Mouse (Mus musculus) 3134 (cell line): ENCODE measurements around the gene Ybx2.

Experiments used
- DNase-seq: peaks from one replicate; pipeline ENCODE4 v3.0.0-alpha.2; 2011; ENCODE audit warnings: low spot score; ENCODE audit not compliant: insufficient read length; ENCODE audit errors: extremely low read depth

Ybx2 gene

GRCm38 (mm10) chr11:69935137-69935879, at the start of gene Ybx2:
Gene Ybx2, plus strand, starts transcription at chr11:69935796.
- no peak for DNase-seq

GRCm38 (mm10) chr11:69886907-69887635, 48.5 kb upstream of the Ybx2 start:
- DNase-seq: no peak

DNA sequence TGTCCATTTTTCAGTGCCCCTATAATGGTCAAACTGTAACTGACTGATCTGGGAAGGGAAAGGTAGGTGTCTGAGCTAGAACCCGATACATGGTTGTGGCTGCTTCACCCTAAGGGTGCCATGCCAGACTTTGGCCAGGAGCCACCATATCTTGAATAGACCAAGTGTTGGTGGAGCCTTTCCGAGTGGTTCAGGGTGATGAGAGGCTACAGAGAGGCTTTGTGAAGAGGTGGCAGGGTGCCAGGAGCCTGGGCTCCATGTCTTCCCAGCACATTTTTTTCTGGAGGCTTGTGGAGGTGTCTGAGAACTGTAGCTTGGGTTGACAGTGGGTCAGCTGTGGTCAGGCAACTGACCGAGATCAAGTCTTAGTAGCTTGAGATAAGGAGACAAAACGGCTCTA, 44.1 kb upstream of the Ybx2 start:
- no peak for DNase-seq

- peak; percentile 55 for DNase-seq
Measured at GRCm38 (mm10) chr11:69894671-69895070, 40.9 kb upstream of the Ybx2 start.

- DNase-seq: no peak
Measured at GRCm38 (mm10) chr11:69895291-69895690, 40.3 kb upstream of the Ybx2 start, which contains the start of gene Acap1. Gene Acap1, minus strand, starts transcription at chr11:69895539.

- DNase-seq: no peak
Measured at GRCm38 (mm10) chr11:69899870-69900269, 35.7 kb upstream of the Ybx2 start.

DNA sequence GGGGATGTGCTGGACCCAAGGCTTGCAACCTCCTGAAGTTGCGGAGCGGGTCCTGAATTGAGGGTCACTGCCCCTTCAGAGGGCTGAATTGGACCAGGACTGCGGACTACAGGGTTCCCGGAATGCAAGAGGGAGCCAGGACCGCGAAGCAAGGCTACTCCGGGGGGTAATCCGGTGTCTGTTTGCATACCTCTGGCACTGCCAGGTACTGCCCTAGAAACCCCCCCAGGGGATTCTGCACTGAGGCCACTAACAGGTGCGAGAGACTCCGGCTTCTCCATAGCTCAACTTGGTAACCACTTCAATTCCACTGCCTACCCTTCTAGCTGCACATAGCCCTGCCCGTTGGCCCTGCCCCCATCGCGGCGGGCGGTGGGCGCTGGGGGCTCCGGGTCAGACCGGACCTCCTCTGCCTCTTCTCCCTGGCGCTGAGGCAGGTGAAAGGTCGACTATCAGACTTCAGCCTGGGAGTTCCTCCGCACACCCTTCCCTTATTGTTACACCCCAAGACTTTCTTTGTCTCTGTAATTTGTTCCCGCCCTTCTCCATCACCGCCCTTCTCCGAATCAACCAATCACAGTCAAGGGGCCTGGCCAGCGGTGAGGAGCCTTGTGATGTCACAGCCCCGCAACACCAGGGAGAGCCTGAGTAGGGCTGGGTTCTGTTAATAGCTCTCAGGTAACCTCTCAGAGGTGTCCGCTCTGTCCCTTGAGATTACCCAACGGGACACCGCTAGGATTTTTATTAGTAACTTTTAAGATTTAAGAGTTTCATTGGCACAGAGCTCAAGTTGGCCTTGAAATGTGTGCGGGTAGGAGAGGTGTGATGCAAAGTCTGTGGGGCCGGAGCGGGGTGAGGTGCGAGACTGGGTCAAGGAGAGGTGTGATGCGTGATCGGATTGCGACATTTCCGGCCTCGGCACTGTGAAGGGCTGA, 34.9 kb upstream of the Ybx2 start, which contains the start of the genes 2810408A11Rik and Neurl4:
Gene 2810408A11Rik, minus strand, starts transcription at position 517 of the 935 bp plus-strand sequence.
Gene Neurl4, plus strand, starts transcription at position 602 of the 935 bp plus-strand sequence.
- peak; percentile 85 for DNase-seq

GRCm38 (mm10) chr11:69901406-69901846, 34.2 kb upstream of the Ybx2 start:
- peak; percentile 99 for DNase-seq

DNA sequence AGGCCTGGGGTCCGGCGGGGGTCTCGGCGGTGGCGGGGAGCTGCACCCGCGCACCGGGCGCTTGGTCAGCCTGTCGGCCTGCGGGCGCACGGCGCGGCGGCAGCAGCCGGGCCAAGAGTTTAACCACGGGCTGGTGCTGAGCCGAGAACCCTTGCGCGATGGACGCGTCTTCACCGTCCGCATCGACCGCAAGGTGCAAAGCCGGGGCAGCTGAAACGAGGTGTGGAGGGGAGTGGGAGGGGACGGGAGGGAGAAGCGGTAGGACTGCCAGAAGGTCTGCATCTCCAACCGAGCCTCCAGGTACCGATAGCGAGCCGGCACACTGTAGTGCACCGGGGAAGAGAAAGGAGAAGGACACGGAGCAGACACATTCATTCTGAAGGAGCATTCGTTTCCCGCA, 33.6 kb upstream of the Ybx2 start:
- DNase-seq: no peak

DNA sequence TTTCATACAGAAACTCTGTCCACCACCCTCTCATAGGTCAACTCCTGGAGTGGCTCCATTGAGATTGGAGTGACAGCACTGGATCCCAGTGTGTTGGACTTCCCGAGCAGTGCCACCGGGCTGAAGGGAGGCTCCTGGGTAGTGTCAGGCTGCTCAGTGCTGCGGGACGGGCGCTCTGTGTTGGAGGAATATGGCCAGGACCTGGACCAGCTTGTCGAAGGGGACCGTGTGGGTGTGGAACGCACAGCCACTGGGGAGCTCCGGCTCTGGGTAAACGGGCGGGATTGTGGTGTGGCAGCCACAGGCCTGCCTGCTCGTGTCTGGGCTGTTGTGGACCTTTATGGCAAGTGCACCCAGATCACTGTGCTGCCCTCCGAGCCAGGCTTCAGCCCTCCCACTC, 32.6 kb upstream of the Ybx2 start:
- no peak for DNase-seq

- no peak for DNase-seq
Measured at GRCm38 (mm10) chr11:69904311-69904710, 31.3 kb upstream of the Ybx2 start.

DNA sequence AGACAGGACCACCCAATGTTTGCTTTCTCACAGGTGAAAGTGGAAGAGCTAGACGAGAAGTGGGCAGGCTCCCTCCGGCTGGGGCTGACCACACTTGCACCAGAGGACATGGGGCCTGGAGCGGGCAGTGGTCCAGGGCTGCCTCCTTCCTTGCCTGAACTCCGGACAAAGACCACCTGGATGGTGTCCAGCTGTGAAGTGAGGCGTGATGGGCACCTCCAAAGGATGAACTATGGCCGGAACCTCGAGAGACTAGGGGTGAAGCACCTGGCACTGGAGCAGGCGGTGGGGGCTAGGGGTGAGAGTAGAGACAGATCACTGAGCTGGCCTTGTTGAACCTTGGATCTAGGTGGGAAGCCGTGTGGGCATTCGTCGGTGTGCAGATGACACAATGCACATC, 27.0 kb upstream of the Ybx2 start:
- no peak for DNase-seq

GRCm38 (mm10) chr11:69909174-69909573, 26.4 kb upstream of the Ybx2 start:
- DNase-seq: no peak

DNA sequence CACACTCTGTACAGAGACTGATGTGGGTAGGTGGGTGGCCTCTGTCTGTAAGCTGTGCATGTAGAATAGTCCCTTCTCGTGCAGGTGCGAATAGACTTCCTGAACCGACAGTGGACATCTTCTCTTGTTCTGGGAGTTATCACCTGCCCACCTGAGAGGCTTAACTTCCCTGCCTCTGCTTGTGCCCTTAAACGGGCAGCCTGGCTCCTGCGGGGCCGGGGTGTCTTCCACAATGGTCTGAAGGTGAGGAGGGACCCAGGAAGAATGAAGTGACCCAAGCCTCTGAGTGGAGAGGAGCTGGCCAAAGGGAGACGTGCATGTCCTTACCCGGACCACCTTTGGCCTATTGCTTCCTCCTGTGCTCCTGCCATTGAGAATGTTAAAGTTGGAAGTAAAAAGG, 25.4 kb upstream of the Ybx2 start:
- no peak for DNase-seq

DNA sequence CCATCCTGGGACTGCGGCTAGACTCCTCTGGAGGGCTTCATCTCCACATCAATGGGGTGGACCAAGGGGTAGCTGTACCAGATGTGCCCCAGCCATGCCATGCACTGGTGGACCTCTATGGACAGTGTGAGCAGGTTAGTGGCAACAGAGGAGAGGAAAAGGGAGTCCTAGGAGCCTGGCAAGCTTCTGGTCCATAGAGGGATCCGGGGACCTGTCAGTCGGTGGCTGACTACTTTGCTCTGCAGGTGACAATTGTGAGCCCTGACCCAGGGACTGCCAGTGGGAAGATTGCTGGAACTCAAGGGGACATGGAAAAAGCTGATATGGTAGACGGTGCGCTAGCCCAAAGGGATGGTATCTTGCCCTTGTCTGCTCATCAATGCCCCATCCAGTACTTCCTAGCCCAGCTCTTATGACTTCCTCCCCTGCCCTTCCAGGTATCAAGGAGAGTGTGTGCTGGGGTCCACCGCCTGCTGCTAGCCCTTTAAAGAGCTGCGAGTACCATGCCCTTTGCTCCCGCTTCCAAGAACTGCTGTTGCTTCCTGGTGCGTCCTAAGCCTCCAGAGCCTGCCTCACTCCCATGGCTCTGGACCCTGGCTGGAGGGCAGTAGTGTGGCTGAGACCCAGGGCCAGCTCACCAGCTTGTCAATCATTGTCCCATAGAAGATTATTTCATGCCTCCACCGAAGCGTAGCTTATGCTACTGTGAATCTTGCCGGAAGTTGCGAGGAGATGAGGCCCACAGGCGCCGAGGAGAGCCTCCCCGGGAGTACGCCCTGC, 24.6 kb upstream of the Ybx2 start:
- DNase-seq: no peak

- DNase-seq: no peak
Measured at GRCm38 (mm10) chr11:69911701-69912100, 23.9 kb upstream of the Ybx2 start.

GRCm38 (mm10) chr11:69912716-69913530, 22.7 kb upstream of the Ybx2 start:
- DNase-seq: no peak

DNA sequence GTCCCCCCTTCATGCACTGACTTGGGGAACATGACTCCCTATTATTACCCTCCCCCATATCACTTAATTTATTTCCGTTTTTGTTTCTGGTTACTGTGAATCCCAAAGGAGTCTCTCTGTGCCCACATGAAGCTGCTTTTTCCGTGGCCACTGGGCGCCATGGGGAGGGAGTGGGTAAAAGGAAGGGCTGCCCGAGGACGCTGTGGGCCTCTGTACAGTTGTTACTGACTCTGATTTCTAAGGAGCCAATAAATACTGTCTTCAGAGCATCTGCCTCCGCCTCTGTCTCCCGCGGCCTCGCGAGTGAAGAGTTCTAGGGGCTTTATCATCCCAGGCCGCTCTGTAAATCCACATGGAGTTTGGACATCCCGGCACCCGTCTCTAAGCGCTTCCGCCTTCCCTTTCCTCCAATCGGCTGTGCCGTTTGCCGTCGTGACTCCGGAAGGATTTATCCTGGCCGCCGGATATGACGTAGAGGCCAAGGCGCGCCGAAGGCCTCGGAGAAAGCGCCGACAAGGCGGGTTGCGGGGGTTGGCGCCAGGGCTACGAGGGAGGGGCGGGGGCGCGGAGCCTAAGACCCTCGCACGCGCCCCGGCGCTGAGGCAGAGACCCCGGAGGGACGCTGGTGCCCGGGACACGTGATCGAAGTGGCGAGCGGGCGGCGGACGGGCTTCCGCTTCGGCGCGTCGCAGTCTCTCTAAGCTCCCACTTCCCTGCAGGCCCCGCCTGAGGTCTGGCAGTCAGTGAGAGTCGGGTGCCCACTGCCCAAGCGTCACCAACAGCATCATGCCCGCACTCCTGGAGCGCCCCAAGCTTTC, 21.8 kb upstream of the Ybx2 start, which contains the start of gene Gps2:
Gene Gps2, plus strand, starts transcription at position 335 of the 818 bp plus-strand sequence.
- peak; percentile 87 for DNase-seq
